Mouse (Mus musculus) right cerebral cortex, postnatal 4 days (tissue): ENCODE results near the gene Impg2.

Source experiments
- DNase-seq: peaks from one replicate; pipeline ENCODE4 v3.0.0-alpha.2; 2022

Impg2 gene

DNA sequence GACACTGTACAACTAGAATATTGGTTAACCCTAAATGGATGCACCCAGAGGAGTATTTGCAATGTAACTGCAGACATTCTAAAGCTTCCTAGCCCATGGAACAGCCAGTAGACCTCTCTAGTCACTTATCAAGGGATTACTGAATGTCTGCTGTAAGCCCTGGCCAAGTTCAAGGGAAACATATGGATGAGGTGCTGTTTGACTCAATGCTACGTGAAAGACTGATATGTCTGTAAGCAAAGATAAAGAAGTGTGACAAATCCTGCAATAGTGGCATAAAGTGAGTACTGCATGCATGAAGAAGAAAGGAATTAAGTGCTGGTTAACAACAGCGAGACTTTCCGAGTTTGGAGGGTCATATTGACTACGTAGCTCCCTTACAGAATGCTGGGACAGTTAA is 100.1 kb downstream of the Impg2 start:
- DNase-seq, result no peak

DNA sequence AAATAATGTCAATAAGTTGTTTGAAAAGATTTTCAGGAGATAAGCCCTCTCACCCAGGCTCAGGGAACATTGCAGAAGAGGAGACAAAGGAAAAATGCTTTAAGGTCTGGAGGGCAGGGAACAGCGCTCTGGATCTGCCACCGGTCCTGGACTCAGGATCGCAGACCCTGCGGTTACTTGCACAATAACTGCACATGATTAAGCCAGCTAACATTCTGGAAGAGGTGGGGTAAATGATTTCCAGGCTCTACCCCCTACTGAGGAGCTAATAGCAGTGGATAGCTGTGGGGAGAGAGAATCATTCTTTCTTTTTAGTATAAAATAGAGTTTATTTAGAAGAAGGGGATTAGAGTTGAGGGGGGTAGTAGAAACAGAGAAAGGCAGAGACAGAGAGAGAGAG is 103.5 kb downstream of the Impg2 start:
- no peak for DNase-seq

DNA sequence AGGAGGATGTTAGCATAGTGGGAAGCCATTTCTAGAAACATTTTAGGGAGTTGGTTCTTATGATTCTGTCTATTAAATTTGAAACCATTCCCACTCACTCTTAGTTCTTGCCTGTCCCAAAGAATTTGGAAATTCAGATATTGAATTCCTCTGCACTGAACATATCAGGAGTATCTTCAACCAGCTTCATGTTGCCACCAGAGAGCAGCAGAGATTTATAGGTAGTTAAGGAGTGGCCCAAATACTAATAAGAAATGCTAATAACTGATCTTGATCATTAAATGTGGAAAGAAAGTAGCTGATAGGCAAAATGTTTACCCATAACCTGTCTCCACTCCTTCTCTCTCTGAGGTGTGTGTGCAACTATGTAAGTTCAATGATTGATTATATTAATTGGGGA is 107.2 kb downstream of the Impg2 start:
- DNase-seq, result no peak
